Mouse (Mus musculus) brain, embryonic 14.5 days (tissue): ENCODE data around the gene Cul4a.

Experiments
- CTCF ChIP-seq: fragments of 200-500 bp; IDR thresholded peaks from 2 replicates; pipeline ENCODE4 v1.5.1; 2012; ENCODE audit warnings: inconsistent platforms, mild to moderate bottlenecking, moderate library complexity, borderline replicate concordance; ENCODE audit not compliant: insufficient read depth, insufficient read length; ENCODE audit errors: extremely low read depth
- POLR2A ChIP-seq: fragments of 200-500 bp; IDR thresholded peaks from 2 replicates; pipeline ENCODE4 v1.6.1; 2012; ENCODE audit warnings: mild to moderate bottlenecking, inconsistent platforms, borderline replicate concordance; ENCODE audit not compliant: poor library complexity, insufficient read depth, insufficient read length, severe bottlenecking; ENCODE audit errors: extremely low read depth

- no peak for TF ChIP-seq CTCF
- TF ChIP-seq POLR2A = no peak
Observed at GRCm38 (mm10) chr8:13111917-13112316, 6.5 kb downstream of the Cul4a start.
